Mouse (Mus musculus): ENCODE data around the gene Zbtb5. TPM values are rescaled to one million over a fixed set of nuclear protein-coding genes. Genes with fewer than 3 reads are reported as not detected.
A peak's percentile ranks its signal among the peaks of the same experiment; 100 is the strongest.
"Not testable (repeated sequence)": the region's sequence is repeated elsewhere in the genome, so short reads cannot be mapped to it uniquely, and the experiment has no call there.

Zbtb5 gene
- total RNA-seq, 2 experiments from 2014 or later: 10.1 TPM

DNA sequence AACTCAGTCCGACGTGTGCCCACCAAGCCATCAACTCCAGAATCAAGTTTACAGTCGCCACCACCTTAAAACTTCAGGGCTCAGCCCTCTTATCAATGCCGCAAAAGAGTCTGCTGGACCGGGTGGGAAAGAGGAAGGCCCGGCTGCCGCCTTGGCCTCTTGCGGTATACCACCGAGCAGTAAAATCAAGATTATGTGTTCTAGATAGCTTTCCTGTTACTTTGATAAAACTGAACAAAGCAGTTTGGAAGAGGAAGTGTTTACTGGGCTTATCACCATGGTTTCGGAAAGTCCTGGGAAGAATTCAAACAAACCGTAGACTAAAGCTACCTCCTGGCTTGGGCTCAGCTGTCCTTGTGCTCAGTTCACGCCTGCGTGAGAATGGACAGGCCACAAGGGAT is 819 bp upstream of the Zbtb5 start:
- DNase-seq (ENCODE audit: extremely low spot score in 1 of 2, low spot score in 1 of 2): no peak

DNA sequence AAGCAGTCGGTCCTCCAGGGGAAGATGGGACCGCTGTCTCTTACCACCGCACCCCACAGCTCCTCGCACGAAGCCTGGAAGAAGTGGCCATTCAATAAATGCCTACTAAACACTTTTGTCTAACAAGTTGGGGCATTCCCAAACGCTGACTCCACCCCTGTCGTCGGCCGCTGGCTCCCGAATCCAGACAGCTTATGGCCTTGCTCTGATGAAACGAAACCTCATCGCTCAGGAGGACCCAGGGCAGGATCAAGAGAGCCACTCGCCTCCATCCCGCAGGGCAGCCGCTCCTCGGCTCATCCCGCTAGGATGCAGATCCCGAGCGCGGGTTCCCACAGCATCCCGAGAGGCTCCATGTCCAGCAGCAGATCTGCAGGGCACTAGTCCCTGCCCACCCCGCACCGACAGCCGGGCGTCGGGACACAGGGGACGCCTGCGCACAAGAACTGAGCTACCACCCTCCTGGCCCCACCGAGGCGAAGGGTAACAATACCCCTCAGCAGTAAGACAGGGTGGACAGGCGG is 569 bp downstream of the Zbtb5 start:
- DNase-seq (ENCODE audit: extremely low spot score in 1 of 2, low spot score in 1 of 2): peak in 1 of 2 experiments; percentile 46

DNA sequence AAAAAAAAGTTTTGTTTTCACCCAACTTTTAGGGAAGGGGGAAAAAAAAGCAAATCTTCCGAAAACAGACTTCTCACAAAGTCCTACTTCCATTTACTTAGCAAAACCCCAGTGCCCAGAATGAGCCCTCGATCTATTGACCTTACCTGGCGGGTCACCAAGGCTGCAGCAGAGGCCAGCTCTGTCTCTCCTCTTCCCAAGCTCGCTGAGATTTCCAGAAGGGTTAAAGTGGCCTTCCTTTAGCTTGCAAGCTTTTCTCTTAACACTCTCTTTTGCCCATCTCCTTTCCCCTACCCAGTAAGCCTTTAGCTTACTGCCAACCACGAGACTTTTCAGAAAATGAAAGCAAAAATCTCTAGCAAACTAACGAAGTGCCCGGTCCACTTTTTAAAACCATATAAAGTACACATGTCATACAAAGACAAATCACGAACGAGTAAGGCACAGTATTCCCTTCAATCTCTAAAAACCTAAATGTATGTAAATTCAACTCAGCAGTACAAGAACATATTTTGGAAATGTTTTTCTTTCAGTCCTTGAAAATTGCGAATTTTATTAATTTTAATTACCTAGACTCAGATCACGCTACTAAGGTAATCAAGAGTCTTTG is 1.3 kb downstream of the Zbtb5 start:
- no peak for DNase-seq (ENCODE audit: extremely low spot score in 1 of 2, low spot score in 1 of 2)

DNA sequence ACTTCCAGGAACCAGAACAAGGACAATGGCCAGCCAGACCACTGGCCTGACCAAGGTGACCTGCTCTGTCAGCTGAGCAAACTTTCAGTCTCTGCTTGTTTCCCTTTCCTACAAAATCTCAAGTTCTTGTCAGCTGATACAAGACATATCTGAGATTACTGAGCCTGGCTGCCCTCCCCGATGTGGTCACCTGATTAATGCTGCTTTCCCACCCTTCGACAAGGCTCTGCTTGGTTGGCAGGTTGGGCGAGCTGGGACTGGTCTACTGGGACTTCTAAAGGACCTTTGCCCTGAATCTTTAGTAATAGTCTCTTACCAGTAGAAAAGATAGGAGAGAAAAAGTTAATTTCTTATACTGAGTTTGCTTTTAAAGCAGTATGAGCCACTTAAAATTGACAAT is 6.8 kb downstream of the Zbtb5 start:
- no peak for DNase-seq (ENCODE audit: extremely low spot score in 1 of 2, low spot score in 1 of 2)

DNA sequence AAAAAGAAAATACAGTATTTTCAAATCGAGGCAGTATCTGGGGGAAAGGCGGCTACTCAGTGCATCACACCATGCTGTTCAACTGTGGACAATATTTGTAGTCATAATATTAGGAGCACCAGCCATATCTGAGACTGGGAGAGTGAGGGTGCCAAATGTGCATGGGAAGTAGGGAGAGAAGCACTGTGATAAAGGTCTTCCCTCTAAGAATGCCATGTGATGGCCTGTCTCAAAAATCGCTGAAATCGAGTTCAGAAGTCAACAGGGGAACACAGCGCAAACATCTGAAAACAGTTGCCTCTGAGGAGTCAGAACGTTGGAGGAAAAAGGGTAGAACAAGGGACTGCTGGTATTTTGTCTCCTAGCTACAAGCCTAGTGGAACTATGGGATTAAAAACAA is 12.2 kb downstream of the Zbtb5 start:
- no peak for DNase-seq (ENCODE audit: extremely low spot score in 1 of 2, low spot score in 1 of 2)

DNA sequence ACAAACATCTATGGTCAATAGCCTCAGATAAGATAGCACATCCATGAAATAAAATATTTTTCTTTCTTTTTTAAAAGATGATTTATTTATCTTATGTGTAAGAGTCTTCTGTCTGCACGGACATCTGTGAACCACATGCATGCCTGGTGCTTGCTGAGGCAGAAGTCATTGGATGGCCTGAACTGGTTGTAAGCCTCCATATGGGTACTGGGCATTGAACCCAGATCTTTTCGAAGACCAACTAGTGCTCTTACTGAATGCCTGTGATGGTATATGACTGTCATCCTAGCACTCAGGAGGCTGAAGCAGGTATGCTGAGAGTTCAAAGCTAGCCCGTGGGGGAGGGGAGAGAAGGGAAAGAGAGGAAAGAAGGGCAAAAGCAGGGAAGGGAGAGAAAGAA is 14.1 kb downstream of the Zbtb5 start:
- DNase-seq (ENCODE audit: extremely low spot score in 1 of 2, low spot score in 1 of 2): no peak

DNA sequence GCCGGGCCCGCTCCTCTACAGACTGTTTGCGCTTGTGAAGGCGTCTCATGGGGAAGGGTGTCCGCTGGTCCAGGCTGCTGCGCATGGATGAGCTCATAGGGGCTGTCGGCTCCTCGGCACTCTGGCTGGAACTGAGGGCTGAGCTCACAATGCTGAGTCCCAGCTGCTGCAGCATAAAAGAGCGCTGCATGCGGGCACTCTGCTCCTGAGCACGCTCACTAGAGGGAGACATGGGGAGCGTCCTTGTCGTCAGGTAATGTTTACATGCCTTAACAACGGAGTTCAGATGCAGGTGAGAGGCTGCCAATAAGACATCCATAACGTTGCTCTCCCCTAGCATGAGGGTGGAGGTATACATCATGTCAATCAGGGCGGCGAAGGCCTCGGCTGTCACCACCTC is 17.4 kb downstream of the Zbtb5 start:
- no peak for DNase-seq (ENCODE audit: extremely low spot score in 1 of 2, low spot score in 1 of 2)

DNA sequence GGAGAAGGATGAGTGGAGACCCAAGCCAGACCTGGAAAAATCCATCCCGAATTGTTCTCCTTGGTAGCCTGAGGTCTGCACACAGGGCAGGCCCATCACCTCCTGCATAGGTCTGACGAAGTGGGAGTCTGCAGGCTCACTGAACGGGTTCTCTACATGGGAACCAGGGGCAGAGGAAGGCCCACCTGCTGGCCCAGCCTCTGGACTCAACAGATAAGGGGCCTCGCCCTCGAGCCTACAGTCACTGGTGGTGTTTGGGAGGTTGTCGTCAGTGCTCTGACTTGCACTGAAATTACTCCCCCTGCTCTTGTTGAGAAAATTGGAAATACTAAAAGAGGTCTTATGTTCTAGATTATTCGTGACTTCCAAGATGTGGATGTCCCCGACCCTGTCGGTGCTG is 18.4 kb downstream of the Zbtb5 start:
- no peak for DNase-seq (ENCODE audit: extremely low spot score in 1 of 2, low spot score in 1 of 2)

DNA sequence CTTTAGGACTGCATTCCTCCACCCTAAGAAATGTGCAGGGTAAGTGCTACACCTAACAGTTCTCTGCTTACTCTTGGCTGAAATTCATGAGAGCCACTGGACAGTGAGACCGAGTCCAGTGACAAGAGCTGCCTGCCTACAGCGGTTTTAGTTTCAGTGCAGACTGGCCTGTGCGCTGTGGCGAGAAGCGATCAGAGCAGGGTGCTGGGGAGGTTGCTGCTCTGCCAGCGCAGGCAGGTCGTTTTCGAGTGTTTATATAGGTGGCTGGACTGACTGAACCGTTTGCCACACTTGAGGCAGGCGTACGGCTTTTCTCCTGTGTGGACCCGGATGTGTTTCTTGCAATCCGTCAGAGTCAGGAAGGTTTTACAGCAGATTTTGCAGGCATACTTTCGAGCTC is 19.0 kb downstream of the Zbtb5 start:
- not testable (repeated sequence) for DNase-seq (ENCODE audit: extremely low spot score in 1 of 2, low spot score in 1 of 2)

DNA sequence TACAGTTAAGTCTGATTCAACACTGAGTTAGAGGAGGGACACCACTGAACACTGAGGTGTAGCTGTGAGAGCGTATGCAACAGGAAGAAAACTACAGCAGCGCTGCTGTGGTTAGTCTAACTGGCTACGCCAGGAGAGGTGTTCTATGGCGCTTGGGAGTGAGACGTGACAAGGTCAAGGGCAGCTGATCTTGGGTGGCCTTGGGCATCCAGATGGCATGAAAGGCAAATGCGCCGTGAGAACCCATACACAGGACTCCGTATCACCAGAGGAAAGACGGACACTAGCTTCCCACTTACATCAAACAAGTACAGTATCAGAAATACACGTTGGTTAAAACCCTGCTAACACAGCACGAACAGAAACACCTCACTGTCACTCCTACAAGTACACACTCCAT is 19.9 kb downstream of the Zbtb5 start:
- DNase-seq (ENCODE audit: extremely low spot score in 1 of 2, low spot score in 1 of 2): not testable (repeated sequence)

DNA sequence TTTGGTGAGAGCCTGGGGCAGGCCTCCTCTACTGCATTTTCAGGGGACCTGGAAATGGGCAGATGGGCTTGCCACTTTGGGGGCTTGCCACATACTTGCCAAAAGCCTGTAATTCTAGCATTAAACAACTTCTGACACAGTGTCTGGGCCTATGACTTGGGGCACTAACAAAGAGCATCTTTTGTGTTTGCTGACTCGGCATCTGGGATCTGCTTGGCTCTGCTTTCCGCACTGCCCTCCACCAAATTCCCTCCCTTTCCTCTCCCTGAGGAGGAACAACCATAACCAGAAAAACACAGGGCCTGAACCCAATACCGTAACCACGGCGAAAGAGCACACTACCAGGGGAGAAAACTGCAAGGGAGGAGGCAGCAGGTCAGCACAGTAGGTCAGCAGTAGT is 21.7 kb downstream of the Zbtb5 start:
- DNase-seq (ENCODE audit: extremely low spot score in 1 of 2, low spot score in 1 of 2): no peak

DNA sequence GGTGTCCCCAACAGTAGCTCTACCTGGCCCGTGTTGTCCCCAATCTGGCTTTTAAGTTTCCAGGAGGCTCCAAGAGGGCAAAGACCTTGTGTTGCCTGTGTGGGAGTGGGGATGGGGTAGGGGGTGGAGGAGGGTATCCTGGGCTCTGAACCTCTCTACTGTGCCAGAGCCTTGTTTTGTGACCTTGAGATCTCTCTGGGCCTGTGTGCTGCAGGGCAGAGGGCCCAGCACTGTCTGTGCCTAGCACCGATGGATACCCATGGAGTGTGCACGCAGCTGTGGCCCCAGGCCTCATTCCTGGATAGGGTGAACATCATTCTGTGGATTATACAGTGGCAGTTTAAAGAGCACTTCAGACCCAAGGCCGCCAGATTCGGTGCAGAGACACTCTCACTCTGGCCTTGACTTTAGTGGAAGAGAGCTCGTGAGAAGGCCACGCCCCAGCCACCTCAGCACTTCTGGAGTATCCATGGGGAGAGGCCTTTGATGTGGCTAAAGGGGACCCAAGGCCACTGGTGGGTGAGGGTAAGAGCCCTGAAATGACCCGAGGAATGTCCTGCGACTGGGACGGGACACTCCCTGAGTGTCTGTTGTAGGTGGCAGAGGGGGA is 29.0 kb downstream of the Zbtb5 start:
- no peak for DNase-seq (ENCODE audit: extremely low spot score in 1 of 2, low spot score in 1 of 2)

DNA sequence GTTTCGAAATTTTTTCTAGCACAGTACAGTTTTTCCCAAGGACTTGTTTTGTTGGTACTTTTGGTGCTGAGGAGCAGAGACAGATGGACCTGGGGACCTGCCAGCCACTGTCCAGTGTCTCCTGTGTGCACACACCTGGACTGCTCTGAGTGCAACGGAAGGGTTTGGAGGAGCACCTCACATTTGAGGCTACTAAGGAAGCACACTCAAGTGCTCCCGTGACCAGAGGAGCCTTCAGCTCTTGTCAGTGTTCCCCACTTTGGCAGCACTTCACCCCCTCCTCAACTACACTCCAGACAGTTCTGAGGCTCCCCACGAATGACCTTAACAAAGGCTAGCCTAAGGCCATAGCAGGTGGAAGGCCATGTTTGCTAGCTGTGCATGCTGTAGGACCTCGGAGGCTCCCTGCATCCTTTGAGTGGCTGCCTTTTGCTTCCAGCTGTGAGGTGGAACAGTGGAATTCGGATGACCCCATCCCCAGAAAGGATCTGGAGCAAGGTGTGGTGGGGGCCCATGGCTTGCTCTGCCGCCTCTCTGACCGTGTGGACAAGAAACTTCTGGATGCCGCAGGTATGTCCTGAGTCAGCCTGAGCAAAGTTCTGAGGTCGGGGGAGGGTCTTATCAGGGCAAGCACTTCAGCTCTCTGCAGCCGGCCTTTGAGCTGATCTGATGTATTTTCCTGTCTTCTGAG is 29.6 kb downstream of the Zbtb5 start:
- no peak for DNase-seq (ENCODE audit: extremely low spot score in 1 of 2, low spot score in 1 of 2)

DNA sequence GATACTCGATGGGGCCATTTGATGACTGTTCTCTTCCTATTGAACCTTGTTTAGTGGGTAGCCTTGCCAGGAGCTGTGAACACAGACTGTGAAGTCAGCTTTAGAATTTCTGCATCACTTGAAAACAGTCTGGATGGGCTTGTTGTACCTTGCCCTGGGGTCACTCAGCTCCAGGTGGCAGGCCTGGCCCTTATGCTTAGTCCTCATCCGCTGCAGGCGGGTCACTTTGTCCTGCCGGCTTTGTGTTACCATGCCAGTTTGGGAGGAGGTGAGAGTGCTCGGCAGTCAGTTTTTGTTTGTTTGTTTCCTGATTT is 30.3 kb downstream of the Zbtb5 start:
- no peak for DNase-seq (ENCODE audit: extremely low spot score in 1 of 2, low spot score in 1 of 2)

DNA sequence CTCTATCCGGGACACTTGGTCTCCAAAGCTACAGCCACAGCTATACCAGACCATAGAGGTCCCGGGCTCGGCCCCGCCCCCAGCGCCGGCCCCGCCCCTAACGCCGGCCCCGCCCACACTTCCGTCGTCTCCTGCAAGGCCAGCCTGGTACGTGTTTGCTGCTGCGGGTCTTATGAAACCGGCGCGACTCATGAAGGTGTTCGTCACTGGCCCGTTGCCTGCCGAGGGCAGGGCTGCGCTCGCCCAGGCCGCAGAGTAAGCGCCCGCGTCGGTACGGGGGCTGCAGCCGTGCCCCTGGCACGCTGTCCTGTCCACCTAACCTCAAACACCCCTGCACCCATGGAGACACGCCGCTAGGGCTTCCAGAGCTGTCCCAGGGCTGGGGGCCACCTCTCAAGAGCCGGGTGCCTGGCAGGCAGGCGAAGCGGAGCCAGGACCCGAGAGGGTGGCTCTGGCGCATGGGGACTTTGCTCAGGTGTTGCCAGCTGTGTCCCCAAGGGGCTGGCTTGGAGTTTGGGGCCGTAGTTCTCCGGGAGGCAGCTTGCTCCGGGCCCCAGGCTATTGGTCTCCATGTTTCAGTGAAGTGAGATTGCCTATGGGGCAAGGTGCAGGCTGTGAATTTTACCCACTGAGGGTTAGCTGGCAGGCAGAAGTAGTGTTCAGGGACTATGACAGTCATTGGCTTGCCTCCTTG is 30.8 kb downstream of the Zbtb5 start, which contains the start of gene Grhpr:
Grhpr (plus strand) TSS at position 116 of the 694 bp plus-strand sequence.
- DNase-seq (ENCODE audit: extremely low spot score in 1 of 2, low spot score in 1 of 2): peak; percentile 58 to 60

DNA sequence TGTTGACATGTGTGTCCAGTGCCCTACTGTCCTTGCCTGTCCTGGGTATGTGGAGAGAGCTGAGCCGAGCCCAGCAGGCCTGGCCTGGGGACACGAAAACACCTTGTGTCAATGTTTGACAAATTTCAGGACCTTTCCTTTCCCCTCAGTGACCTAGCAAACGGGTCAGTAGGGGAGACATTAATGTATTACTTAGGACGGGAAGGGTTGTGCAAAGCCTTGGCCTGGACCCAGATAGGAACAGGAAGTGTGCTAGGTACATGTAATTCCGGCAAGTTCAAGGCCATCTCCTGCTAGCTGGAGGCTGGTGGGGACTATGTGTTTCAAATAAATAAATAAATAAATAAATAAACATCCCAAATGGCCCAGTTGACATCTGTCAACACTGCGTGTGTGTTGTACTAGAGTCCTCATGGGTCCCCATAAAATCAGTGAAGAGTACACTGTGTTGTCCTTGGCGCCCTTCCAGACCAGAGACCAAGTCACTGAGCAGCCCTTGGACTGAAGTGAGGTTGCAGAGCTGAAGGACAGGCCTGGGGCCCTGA is 32.3 kb downstream of the Zbtb5 start:
- DNase-seq (ENCODE audit: extremely low spot score in 1 of 2, low spot score in 1 of 2): no peak

DNA sequence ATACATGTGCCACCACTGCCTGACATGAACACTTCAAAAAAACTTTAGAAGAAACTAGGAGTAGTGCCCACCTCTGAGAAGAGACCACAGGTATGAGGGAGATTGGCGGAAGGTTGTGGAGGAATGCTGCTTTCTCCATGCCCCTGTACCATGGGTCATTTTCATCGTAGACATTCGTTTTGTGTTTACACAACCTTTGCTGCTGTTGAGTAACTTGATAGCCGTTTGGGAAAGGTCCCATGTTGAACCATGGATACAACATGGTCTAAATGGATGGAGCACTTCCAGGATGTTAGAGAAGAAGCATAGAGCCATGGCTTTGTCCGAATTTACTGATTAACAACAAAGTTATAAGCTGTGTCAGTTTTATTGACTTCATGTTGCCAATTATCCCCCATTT is 34.0 kb downstream of the Zbtb5 start:
- DNase-seq (ENCODE audit: extremely low spot score in 1 of 2, low spot score in 1 of 2): no peak

DNA sequence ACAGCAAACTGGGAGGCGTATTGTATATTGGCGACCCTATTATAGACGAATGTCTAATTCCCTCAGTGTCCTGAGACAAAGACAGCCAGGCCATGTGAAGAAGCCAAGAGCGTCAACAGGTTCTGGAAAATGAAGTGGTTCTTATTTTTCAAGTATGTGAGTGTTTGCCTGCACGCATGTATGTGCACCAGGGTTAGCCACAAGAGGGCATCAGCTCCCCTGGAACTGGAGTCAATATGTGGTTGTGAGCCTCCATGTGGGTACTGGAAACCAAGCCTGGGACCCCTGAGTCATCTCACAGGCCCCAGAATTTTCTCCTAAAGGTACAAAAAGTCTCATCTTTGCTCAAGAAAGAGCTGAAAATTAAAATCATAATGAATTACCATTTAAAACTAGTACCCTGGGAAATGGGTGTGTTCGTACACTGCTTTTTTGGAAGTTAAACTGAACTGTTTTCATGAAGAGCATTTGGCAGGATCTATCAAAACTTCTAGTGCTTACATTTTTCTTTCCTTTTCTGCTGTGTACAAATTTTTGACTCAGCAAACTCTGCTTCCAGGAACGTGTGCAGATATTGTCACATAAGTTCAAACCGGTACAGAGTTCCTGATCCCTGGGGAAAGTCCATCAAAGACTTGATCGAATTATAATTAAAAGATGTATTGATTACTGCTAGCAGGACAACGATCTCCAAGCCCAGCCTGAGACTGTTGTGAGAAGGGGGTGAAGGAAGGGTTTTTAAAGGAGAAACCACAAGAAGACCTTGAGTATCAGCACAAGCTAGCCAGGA is 35.1 kb downstream of the Zbtb5 start:
- DNase-seq (ENCODE audit: extremely low spot score in 1 of 2, low spot score in 1 of 2): no peak

DNA sequence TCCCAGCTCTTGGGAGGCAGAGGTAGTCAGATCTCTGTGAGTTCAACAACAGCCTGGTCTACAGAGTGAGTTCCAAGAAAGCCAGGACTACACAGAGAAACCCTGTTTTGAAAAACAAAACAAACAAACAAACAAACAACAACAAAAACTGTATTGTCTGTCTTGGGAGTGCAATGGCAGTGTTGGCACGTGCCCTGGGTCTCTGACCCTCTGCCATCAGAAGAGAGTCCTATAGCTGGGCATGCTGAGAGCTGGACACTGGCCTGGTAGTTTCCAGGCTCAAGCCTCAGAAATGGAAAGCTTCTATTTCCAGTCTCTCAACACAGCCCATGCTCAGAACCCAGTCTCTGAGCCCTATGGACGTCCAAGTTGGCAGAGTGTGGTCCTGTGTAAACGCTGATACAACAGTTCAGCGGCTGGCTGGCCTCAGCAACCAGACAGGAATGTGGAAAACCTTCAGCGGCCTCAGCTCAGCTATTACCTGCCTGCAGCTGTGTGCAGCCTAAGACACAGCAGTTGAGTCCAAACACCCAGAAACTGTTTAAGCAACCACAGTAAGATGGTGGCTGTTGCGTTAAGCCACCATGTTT is 36.1 kb downstream of the Zbtb5 start:
- DNase-seq (ENCODE audit: extremely low spot score in 1 of 2, low spot score in 1 of 2): no peak

DNA sequence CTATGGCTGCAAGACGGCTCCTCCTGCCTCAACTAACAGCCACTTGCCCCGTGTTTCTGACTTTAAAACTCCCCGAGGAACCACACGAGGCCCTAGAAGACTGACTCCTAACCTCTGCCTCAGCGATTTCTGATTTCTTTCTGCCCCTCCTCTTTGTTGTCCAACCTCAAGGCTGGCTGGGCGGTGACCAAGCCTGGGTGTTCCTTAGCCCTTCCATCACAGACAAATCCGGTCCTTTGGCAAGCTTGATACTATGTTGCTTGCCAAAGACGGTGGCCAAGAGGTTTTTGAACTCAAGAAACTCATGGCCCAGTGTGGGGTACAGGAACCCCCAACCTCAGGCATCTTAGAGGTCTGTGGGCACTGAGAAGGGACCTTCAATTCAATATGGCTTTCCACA is 37.9 kb downstream of the Zbtb5 start:
- DNase-seq (ENCODE audit: extremely low spot score in 1 of 2, low spot score in 1 of 2): no peak

Measured in layer of hippocampus, postnatal 25 days (tissue).